Mouse (Mus musculus) lung, adult 2 months (tissue): Measurements from ENCODE around the gene Fasn.

Experiments
- CTCF ChIP-seq: fragments of 200-500 bp; IDR thresholded peaks from 2 replicates; pipeline ENCODE4 v1.5.1; 2011; ENCODE audit warnings: mild to moderate bottlenecking, low read length, control low read depth; ENCODE audit not compliant: insufficient read depth
- POLR2A ChIP-seq: fragments of 200-500 bp; IDR thresholded peaks from 2 replicates; pipeline ENCODE4 v1.6.1; 2011; ENCODE audit warnings: low read depth, mild to moderate bottlenecking, control low read depth, low read length, borderline replicate concordance; ENCODE audit errors: extremely low read depth

GRCm38 (mm10) chr11:120826016-120826953, 1.9 kb upstream of the Fasn start:
- TF ChIP-seq CTCF (no peak), POLR2A (no peak)
